8 mouse cellular contexts compared by ENCODE assay signal in the genomic region with DNA sequence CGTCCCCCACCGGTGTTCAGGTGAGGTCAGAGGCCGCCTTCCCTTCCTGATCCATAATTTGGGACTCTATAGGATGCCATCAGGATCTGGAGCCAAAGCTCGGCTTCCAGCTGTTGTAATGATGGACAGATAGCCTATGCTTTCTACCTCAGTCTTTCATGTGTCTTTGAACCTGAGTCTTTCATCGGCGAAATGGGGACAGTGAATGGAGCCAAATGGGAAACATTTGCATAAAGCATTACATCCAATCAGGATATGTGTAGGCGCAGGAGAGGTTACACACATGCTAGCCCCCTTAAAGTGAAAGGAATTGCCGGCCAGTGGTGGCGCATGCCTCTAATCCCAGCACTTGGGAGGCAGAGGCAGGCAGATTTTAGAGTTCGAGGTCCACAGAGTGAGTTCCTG. TPM values are rescaled to one million over a fixed set of nuclear protein-coding genes. Genes with fewer than 3 reads are reported as not detected.
DNase-seq lines count a peak whose midpoint lies in the region; ATAC-seq and TF ChIP-seq lines count a peak whose summit lies in the region.

No protein-coding gene starts in this region.

- peak overlapping the region; percentile 33; the same call in 1 of the 2 replicates for H3K27ac ChIP-seq in kidney, adult 2 months (ENCODE audit: insufficient read depth, low read depth, low read length)
- H3K27ac ChIP-seq in MEL (ENCODE audit: control insufficient read depth, low read depth, low read length): peak overlapping the region; percentile 59
- H3K27ac ChIP-seq in limb, embryonic 11.5 days (replicated peaks; ENCODE audit: low read depth, low read length): 0 out of 2 replicates have a peak overlapping the region, but pooled peaks have one; percentile 23
- peak overlapping the region; percentile 96 for H3K27ac ChIP-seq in midbrain, embryonic 15.5 days

- H3K9me3 ChIP-seq in MEL (replicated peaks; ENCODE audit: insufficient read depth, low read length): no peaks in the 10 kb centered on the region
- no peaks in the 10 kb centered on the region for H3K9me3 ChIP-seq in limb, embryonic 11.5 days (ENCODE audit: control insufficient read depth, low read length)
- H3K9me3 ChIP-seq in midbrain, embryonic 15.5 days: no peaks in the 10 kb centered on the region

- ATAC-seq in erythroid progenitor cell, adult 5-6 weeks (replicated peaks; ENCODE audit: low FRiP score, poor library complexity, severe bottlenecking): peak; percentile 50
- peak; percentile 56 for ATAC-seq in limb, embryonic 11.5 days (ENCODE audit: insufficient number of reproducible peaks, low FRiP score, low TSS enrichment, low read depth)
- ATAC-seq in midbrain, embryonic 15.5 days (replicated peaks): peak; percentile 81
- no peak for ATAC-seq in CD4-positive, CD25-positive, alpha-beta regulatory T cell, adult 4 months

- no peak for TF ChIP-seq CTCF in kidney, adult 2 months (conservative IDR thresholded peaks at IDR 0.05; ENCODE audit: insufficient read depth, insufficient read length, low read depth, low read length)
- no peak for TF ChIP-seq CTCF in MEL (IDR thresholded peaks at IDR 0.05 in 2 of 3, conservative IDR thresholded peaks at IDR 0.05 in 1 of 3; ENCODE audit: control insufficient read depth in 1 of 3, insufficient read depth in 1 of 3, low read depth in 2 of 3, low read length in 3 of 3, poor library complexity in 1 of 3, severe bottlenecking in 1 of 3)

- peak; percentile 51 for DNase-seq in kidney, adult 2 months
- DNase-seq in kidney, postnatal 25 days: no peak
- peak; percentile 80 for DNase-seq in MEL (ENCODE audit: low read depth, low spot score)
- DNase-seq in limb, embryonic 11.5 days (ENCODE audit: low spot score): peak; percentile 55
- DNase-seq in testis, postnatal 14 days (ENCODE audit: low spot score): no peak

- peak overlapping the region; percentile 73 for H3K9ac ChIP-seq in MEL (ENCODE audit: control insufficient read depth, low read depth, low read length, poor library complexity, severe bottlenecking)
- peak overlapping the region; percentile 60 for H3K9ac ChIP-seq in limb, embryonic 11.5 days (ENCODE audit: low read length)
- peak overlapping the region; percentile 81 for H3K9ac ChIP-seq in midbrain, embryonic 15.5 days

- H3K27me3 ChIP-seq in kidney, adult 2 months (replicated peaks; ENCODE audit: control insufficient read depth, insufficient read depth, low read length): no peaks in the 10 kb centered on the region
- H3K27me3 ChIP-seq in MEL (ENCODE audit: control insufficient read depth in 1 of 2, insufficient read depth in 2 of 2, low read length in 2 of 2): no peaks in the 10 kb centered on the region
- no peaks in the 10 kb centered on the region for H3K27me3 ChIP-seq in limb, embryonic 11.5 days (ENCODE audit: control insufficient read depth, insufficient read depth, low read length)
- no peaks in the 10 kb centered on the region for H3K27me3 ChIP-seq in midbrain, embryonic 15.5 days (replicated peaks)

- no peak for TF ChIP-seq RAD21 in MEL (IDR thresholded peaks at IDR 0.05; ENCODE audit: low read depth, low read length)

- H3K4me1 ChIP-seq in kidney, adult 2 months (ENCODE audit: control insufficient read depth, insufficient read depth, low read length): no peaks in the 10 kb centered on the region; the same call in 1 of the 2 replicates
- peaks cover 2 to 31% of the 10 kb centered on the region in 2 experiments; a peak in 3 of 4 replicates for H3K4me1 ChIP-seq in MEL (ENCODE audit: control insufficient read depth in 1 of 2, insufficient read depth in 2 of 2, low read length in 2 of 2)
- 0 out of 2 replicates have a peak, but pooled peaks cover 2% of the 10 kb centered on the region for H3K4me1 ChIP-seq in limb, embryonic 11.5 days (ENCODE audit: control insufficient read depth, insufficient read depth, low read length)
- peaks cover 29% of the 10 kb centered on the region for H3K4me1 ChIP-seq in midbrain, embryonic 15.5 days

- H3K4me3 ChIP-seq in kidney, adult 2 months (ENCODE audit: insufficient read depth, low read depth, low read length): peak overlapping the region; percentile 70
- H3K4me3 ChIP-seq in MEL (ENCODE audit: control insufficient read depth in 1 of 2, insufficient read depth in 1 of 2, low read depth in 2 of 2, low read length in 2 of 2): peak overlapping the region; percentile 77 to 80
- H3K4me3 ChIP-seq in limb, embryonic 11.5 days (ENCODE audit: low read depth, low read length): peak overlapping the region; percentile 64
- H3K4me3 ChIP-seq in midbrain, embryonic 15.5 days: peak overlapping the region; percentile 80

- peaks cover 4% of the 10 kb centered on the region for H3K79me2 ChIP-seq in MEL (ENCODE audit: control insufficient read depth, insufficient read depth, low read length, poor library complexity)

- 0% methylated on average over 10 of the region's 10 CpGs for WGBS in kidney, adult 2 months
- WGBS in limb, embryonic 11.5 days: 3% methylated on average over 10 of the region's 10 CpGs
- 1% methylated on average over 10 of the region's 10 CpGs for WGBS in midbrain, embryonic 15.5 days

- H3K4me2 ChIP-seq in limb, embryonic 11.5 days (ENCODE audit: low read depth, severe bottlenecking): peak overlapping the region; percentile 54
- H3K4me2 ChIP-seq in midbrain, embryonic 15.5 days: peak overlapping the region; percentile 57

- H3K36me3 ChIP-seq in kidney, adult 2 months (ENCODE audit: control insufficient read depth, insufficient read depth, low read length): peaks cover 3% of the 10 kb centered on the region; the same call in 1 of the 2 replicates
- H3K36me3 ChIP-seq in MEL (ENCODE audit: control insufficient read depth in 1 of 2, insufficient read depth in 2 of 2, low read length in 2 of 2): peaks cover 0 to 23% of the 10 kb centered on the region in 2 experiments; a peak in 2 of 4 replicates
- H3K36me3 ChIP-seq in limb, embryonic 11.5 days (ENCODE audit: control insufficient read depth, insufficient read depth, low read length): peaks cover 18% of the 10 kb centered on the region; the same call in 1 of the 2 replicates
- peaks cover 41% of the 10 kb centered on the region for H3K36me3 ChIP-seq in midbrain, embryonic 15.5 days (replicated peaks)

- no peak for TF ChIP-seq EP300 in MEL (IDR thresholded peaks at IDR 0.05; ENCODE audit: low read depth in 1 of 2, low read length in 2 of 2)

- TF ChIP-seq POLR2A in kidney, adult 2 months (IDR thresholded peaks at IDR 0.05; ENCODE audit: low read depth, low read length): no peak
- TF ChIP-seq POLR2A in MEL (IDR thresholded peaks at IDR 0.05; ENCODE audit: control insufficient read depth in 1 of 2, insufficient read depth in 1 of 2, low read depth in 1 of 2, low read length in 2 of 2, poor library complexity in 1 of 2): no peak

RNA-seq across cellular contexts. Expression of a gene that starts 0.7 kb away (rescaled TPM):
- 11.7 and 11.8 TPM in 2 replicates for polyA plus RNA-seq in kidney, adult 2 months (2012; rRNA removed)
- 7.1 and 8.2 TPM in 2 replicates for total RNA-seq in MEL (2012; rRNA removed)
- polyA plus RNA-seq in MEL (2012; ENCODE audit: insufficient read depth in 1 of 2, insufficient read length in 2 of 2, low read depth in 1 of 2, low replicate concordance in 2 of 2, missing spikeins in 1 of 2): 10 to 100 TPM in 1 of 2 experiments, not detected in 1; 17.4 TPM
- total RNA-seq in erythroid progenitor cell, adult 5-6 weeks (2015; ENCODE audit: low replicate concordance): 1.1 and 5.4 TPM in 2 replicates
- total RNA-seq in erythroid progenitor cell, adult 5-6 weeks (2017; ENCODE audit: low replicate concordance): 0.30 TPM in 1 of 2 replicates, not detected in the other
- 22.3 and 22.4 TPM in 2 replicates for polyA plus RNA-seq in limb, embryonic 11.5 days (2014; fragmentation: Nextera tagmentation; extraction: Ambion mirVana)
- polyA plus RNA-seq in midbrain, embryonic 15.5 days (2015; fragmentation: Nextera tagmentation; extraction: Ambion mirVana): 28.3 and 31.3 TPM in 2 replicates
- polyA plus RNA-seq in CD4-positive, CD25-positive, alpha-beta regulatory T cell, adult 4 months (2017; shearing (Covaris generic)): 10 to 100 TPM; 20.9 to 30.5 TPM

RNA-seq across cellular contexts. Expression of a gene that starts 5.2 kb away (rescaled TPM):
- polyA plus RNA-seq in kidney, adult 2 months (2012; rRNA removed): 0.20 TPM in 1 of 2 replicates, not detected in the other
- 0.42 and 0.50 TPM in 2 replicates for total RNA-seq in MEL (2012; rRNA removed)
- under 1 TPM in 1 of 2 experiments, not detected in 1; 0.13 TPM for polyA plus RNA-seq in MEL (2012; ENCODE audit: insufficient read depth in 1 of 2, insufficient read length in 2 of 2, low read depth in 1 of 2, low replicate concordance in 2 of 2, missing spikeins in 1 of 2)
- total RNA-seq in erythroid progenitor cell, adult 5-6 weeks (2015; ENCODE audit: low replicate concordance): not detected in 2 replicates
- not detected in 2 replicates for total RNA-seq in erythroid progenitor cell, adult 5-6 weeks (2017; ENCODE audit: low replicate concordance)
- not detected in 2 replicates for polyA plus RNA-seq in limb, embryonic 11.5 days (2014; fragmentation: Nextera tagmentation; extraction: Ambion mirVana)
- polyA plus RNA-seq in midbrain, embryonic 15.5 days (2015; fragmentation: Nextera tagmentation; extraction: Ambion mirVana): not detected in 2 replicates
- not detected for polyA plus RNA-seq in CD4-positive, CD25-positive, alpha-beta regulatory T cell, adult 4 months (2017; shearing (Covaris generic))

RNA-seq across cellular contexts. Expression of a gene that starts 9.5 kb away (rescaled TPM):
- 504 and 687 TPM in 2 replicates for polyA plus RNA-seq in kidney, adult 2 months (2012; rRNA removed)
- 46.3 and 50.5 TPM in 2 replicates for total RNA-seq in MEL (2012; rRNA removed)
- 10 to 100 TPM in 1 of 2 experiments, not detected in 1; 87.7 TPM for polyA plus RNA-seq in MEL (2012; ENCODE audit: insufficient read depth in 1 of 2, insufficient read length in 2 of 2, low read depth in 1 of 2, low replicate concordance in 2 of 2, missing spikeins in 1 of 2)
- 34.0 and 35.3 TPM in 2 replicates for total RNA-seq in erythroid progenitor cell, adult 5-6 weeks (2015; ENCODE audit: low replicate concordance)
- total RNA-seq in erythroid progenitor cell, adult 5-6 weeks (2017; ENCODE audit: low replicate concordance): 38.9 and 43.0 TPM in 2 replicates
- 95.8 and 104 TPM in 2 replicates for polyA plus RNA-seq in limb, embryonic 11.5 days (2014; fragmentation: Nextera tagmentation; extraction: Ambion mirVana)
- polyA plus RNA-seq in midbrain, embryonic 15.5 days (2015; fragmentation: Nextera tagmentation; extraction: Ambion mirVana): 101 and 109 TPM in 2 replicates
- 100 to 1,000 TPM; 211 to 247 TPM for polyA plus RNA-seq in CD4-positive, CD25-positive, alpha-beta regulatory T cell, adult 4 months (2017; shearing (Covaris generic))

RNA-seq across cellular contexts. Expression of a gene that starts 10.1 kb away (rescaled TPM):
- polyA plus RNA-seq in kidney, adult 2 months (2012; rRNA removed): 3.7 and 4.7 TPM in 2 replicates
- 1.6 and 2.0 TPM in 2 replicates for total RNA-seq in MEL (2012; rRNA removed)
- polyA plus RNA-seq in MEL (2012; ENCODE audit: insufficient read depth in 1 of 2, insufficient read length in 2 of 2, low read depth in 1 of 2, low replicate concordance in 2 of 2, missing spikeins in 1 of 2): 1 to 10 TPM in 1 of 2 experiments, not detected in 1; 2.6 TPM
- total RNA-seq in erythroid progenitor cell, adult 5-6 weeks (2015; ENCODE audit: low replicate concordance): not detected in 2 replicates
- 1.2 TPM in 1 of 2 replicates, not detected in the other for total RNA-seq in erythroid progenitor cell, adult 5-6 weeks (2017; ENCODE audit: low replicate concordance)
- polyA plus RNA-seq in limb, embryonic 11.5 days (2014; fragmentation: Nextera tagmentation; extraction: Ambion mirVana): 5.9 and 6.1 TPM in 2 replicates
- polyA plus RNA-seq in midbrain, embryonic 15.5 days (2015; fragmentation: Nextera tagmentation; extraction: Ambion mirVana): 6.4 and 6.6 TPM in 2 replicates
- 1 to 10 TPM in 1 of 2 experiments, under 1 TPM in 1; 0.65 to 1.6 TPM for polyA plus RNA-seq in CD4-positive, CD25-positive, alpha-beta regulatory T cell, adult 4 months (2017; shearing (Covaris generic))

RNA-seq across cellular contexts. Expression of a gene that starts 18.3 kb away (rescaled TPM):
- 2.2 and 2.7 TPM in 2 replicates for polyA plus RNA-seq in kidney, adult 2 months (2012; rRNA removed)
- 4.7 and 4.8 TPM in 2 replicates for total RNA-seq in MEL (2012; rRNA removed)
- polyA plus RNA-seq in MEL (2012; ENCODE audit: insufficient read depth in 1 of 2, insufficient read length in 2 of 2, low read depth in 1 of 2, low replicate concordance in 2 of 2, missing spikeins in 1 of 2): 1 to 10 TPM in 1 of 2 experiments, not detected in 1; 5.9 TPM
- 2.5 and 7.2 TPM in 2 replicates for total RNA-seq in erythroid progenitor cell, adult 5-6 weeks (2015; ENCODE audit: low replicate concordance)
- total RNA-seq in erythroid progenitor cell, adult 5-6 weeks (2017; ENCODE audit: low replicate concordance): 1.3 and 2.3 TPM in 2 replicates
- polyA plus RNA-seq in limb, embryonic 11.5 days (2014; fragmentation: Nextera tagmentation; extraction: Ambion mirVana): 11.0 and 11.8 TPM in 2 replicates
- polyA plus RNA-seq in midbrain, embryonic 15.5 days (2015; fragmentation: Nextera tagmentation; extraction: Ambion mirVana): 17.8 and 18.4 TPM in 2 replicates
- 1 to 10 TPM; 7.0 to 8.1 TPM for polyA plus RNA-seq in CD4-positive, CD25-positive, alpha-beta regulatory T cell, adult 4 months (2017; shearing (Covaris generic))

Comparison
In these comparisons a context has a peak if more than half of its experiments do, and no peak if none do; other contexts are left out.
1. DNase-seq: peak in kidney, adult 2 months (single experiment), MEL (single experiment) and limb, embryonic 11.5 days (single experiment); none in kidney, postnatal 25 days (0 of 2) and testis, postnatal 14 days (single experiment).
2. H3K27ac ChIP-seq: peak in every context shown above with its lines; median percentile 96 in midbrain, embryonic 15.5 days; 59 in MEL; 33 in kidney, adult 2 months; 23 in limb, embryonic 11.5 days.
3. Peak in every context shown above with its lines, with median percentiles within 50 percentile points of each other: H3K4me3 ChIP-seq and H3K9ac ChIP-seq.